Mouse (Mus musculus): ENCODE results near the gene Ripor3. TPM values are rescaled to one million over a fixed set of nuclear protein-coding genes. Genes with fewer than 3 reads are reported as not detected.

The Ripor3 gene
- polyA plus RNA-seq, 1 experiment from 2014 or later = 3.8 TPM

DNA sequence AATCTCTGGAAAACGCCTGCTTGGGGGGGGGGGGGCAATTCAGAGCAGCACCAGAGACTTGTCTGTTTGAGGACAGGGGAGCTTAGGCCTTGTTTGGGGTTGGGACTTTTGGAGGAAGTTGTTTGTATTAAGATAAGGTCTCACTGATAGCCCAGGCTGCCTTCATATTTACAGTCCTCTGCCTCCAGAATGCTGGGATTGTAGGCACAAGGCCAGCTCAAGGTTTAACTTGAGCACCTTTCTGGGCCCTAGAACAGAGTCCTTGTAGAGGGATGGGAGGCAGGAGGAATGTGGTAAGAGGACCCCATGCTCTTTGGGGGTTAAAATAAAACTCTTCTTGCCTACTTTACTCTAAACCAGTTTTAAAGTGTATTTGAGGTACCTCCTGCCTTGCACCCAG, 37.6 kb downstream of the Ripor3 start:
- Histone ChIP-seq H3K4me3 (ENCODE audit: low read depth, low read length) (no peak overlapping the region), H3K4me2 (ENCODE audit: low read length) (no peak overlapping the region), H3K9me3 (ENCODE audit: control insufficient read depth, low read length) (no peaks in the 10 kb centered on the region), H3K27ac (ENCODE audit: low read depth) (no peak overlapping the region; the same call in 1 of the 2 replicates), H3K9ac (ENCODE audit: low read length) (no peak overlapping the region), H3K27me3 (replicated peaks; ENCODE audit: control insufficient read depth, insufficient read depth, low read length) (no peaks in the 10 kb centered on the region), H3K36me3 (ENCODE audit: control insufficient read depth, insufficient read depth, low read length) (peaks cover 77% of the 10 kb centered on the region), H3K4me1 (replicated peaks; ENCODE audit: control insufficient read depth, insufficient read depth, low read length) (no peaks in the 10 kb centered on the region)
- DNase-seq (ENCODE audit: low spot score) (no peak), ATAC-seq (replicated peaks; ENCODE audit: low FRiP score, low TSS enrichment, low read depth) (no peak)
- WGBS = 35% methylated on average over 1 of the region's 1 CpGs

DNA sequence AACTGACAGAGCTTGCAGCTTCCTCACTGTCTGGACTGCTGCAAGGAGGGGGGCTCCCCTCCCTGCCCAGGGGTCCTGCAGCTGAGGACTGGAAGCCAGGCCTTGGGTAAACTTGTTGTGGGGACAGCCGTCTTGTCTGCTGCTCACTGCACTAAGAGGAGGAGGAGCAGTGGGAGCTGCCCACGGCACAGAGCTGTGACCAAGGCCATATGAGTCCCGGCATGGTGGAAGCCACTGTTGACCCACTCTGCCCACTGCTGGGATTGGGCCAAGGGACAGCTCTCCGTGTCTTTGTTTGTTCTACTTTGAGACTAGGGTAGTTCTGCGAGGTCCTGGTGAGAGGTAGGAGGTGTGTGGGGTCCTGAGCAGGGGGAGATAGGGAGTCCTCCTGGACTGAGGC, 38.3 kb downstream of the Ripor3 start:
- no peak for ATAC-seq (replicated peaks; ENCODE audit: low FRiP score, low TSS enrichment, low read depth)
- no peak overlapping the region for H3K9ac ChIP-seq (ENCODE audit: low read length)
- H3K4me1 ChIP-seq (replicated peaks; ENCODE audit: control insufficient read depth, insufficient read depth, low read length) = no peaks in the 10 kb centered on the region
- DNase-seq (ENCODE audit: low spot score) = no peak
- WGBS = 55% methylated on average over 5 of the region's 5 CpGs
- no peak overlapping the region for H3K27ac ChIP-seq (ENCODE audit: low read depth)
- H3K4me3 ChIP-seq (ENCODE audit: low read depth, low read length) = no peak overlapping the region
- H3K36me3 ChIP-seq (ENCODE audit: control insufficient read depth, insufficient read depth, low read length) = peaks cover 77% of the 10 kb centered on the region
- H3K27me3 ChIP-seq (replicated peaks; ENCODE audit: control insufficient read depth, insufficient read depth, low read length) = no peaks in the 10 kb centered on the region
- no peak overlapping the region for H3K4me2 ChIP-seq (ENCODE audit: low read length)
- no peaks in the 10 kb centered on the region for H3K9me3 ChIP-seq (ENCODE audit: control insufficient read depth, low read length)

DNA sequence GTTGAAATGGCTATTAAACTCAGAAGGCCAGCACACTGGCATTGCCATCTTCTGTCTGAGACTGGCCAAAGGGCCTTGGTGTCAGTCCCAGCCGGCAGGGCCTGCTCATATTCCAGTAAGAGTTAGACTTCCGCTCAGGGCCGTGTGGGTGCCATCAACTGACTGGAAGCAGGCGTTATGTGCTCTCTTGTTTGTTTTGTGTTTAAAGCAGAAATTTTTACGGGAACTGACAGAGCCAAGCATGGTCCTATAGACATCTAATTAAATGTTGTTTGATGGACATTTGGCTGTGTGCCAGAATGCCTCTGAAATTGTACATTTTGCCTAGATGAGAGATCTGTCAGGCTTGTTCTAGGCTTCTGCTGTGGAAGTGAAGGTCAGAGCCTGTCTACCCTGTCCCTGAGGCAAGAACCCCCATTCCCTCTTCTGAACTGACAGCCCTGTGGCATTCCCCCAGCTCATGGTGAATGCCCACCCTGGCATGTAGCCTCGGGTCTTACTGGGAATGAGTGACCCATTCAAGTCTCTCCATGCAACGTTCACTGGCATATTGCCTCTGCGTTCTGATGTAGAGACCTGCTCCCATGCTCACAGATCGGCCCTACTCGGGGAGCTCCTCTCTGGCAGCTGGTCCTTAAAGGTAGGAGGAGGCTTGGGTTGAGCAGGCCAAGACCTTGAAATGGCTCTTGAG, 40.4 kb downstream of the Ripor3 start:
- no peak for DNase-seq (ENCODE audit: low spot score)

DNA sequence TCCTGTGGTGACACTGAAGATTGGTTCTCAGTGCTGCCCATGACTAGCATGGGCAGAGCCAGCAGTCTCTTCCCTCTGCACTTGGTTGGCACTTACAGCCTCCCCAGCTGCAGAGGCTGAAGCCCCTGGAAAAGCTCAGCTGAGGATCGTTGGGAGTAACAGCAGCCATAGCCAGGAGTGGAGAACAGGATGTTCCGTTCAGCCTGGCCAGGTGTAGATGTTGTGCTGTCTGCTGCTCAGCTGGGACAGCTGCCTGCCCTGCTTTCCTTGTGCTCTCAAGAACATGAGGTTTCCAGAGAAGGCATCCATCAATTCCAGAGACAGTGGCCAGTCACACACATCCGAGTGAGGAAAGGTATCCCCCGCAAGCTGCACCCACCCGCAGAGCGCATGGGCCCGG, 41.9 kb downstream of the Ripor3 start:
- ATAC-seq (replicated peaks; ENCODE audit: low FRiP score, low TSS enrichment, low read depth) = no peak
- 88% methylated on average over 7 of the region's 7 CpGs for WGBS
- Histone ChIP-seq H3K4me2 (ENCODE audit: low read length) (no peak overlapping the region), H3K27me3 (replicated peaks; ENCODE audit: control insufficient read depth, insufficient read depth, low read length) (no peaks in the 10 kb centered on the region), H3K9ac (ENCODE audit: low read length) (no peak overlapping the region), H3K36me3 (ENCODE audit: control insufficient read depth, insufficient read depth, low read length) (peaks cover 76% of the 10 kb centered on the region), H3K4me1 (replicated peaks; ENCODE audit: control insufficient read depth, insufficient read depth, low read length) (no peaks in the 10 kb centered on the region), H3K4me3 (ENCODE audit: low read depth, low read length) (no peak overlapping the region), H3K27ac (ENCODE audit: low read depth) (no peak overlapping the region), H3K9me3 (ENCODE audit: control insufficient read depth, low read length) (no peaks in the 10 kb centered on the region)
- no peak for DNase-seq (ENCODE audit: low spot score)

More for the DNA sequence above, 40.4 kb downstream of the Ripor3 start:
- 83% methylated on average over 10 of the region's 10 CpGs for WGBS
- Histone ChIP-seq H3K27me3 (replicated peaks; ENCODE audit: control insufficient read depth, insufficient read depth, low read length) (no peaks in the 10 kb centered on the region), H3K9ac (ENCODE audit: low read length) (no peak overlapping the region), H3K4me3 (ENCODE audit: low read depth, low read length) (no peak overlapping the region), H3K27ac (ENCODE audit: low read depth) (no peak overlapping the region), H3K9me3 (ENCODE audit: control insufficient read depth, low read length) (no peaks in the 10 kb centered on the region), H3K36me3 (ENCODE audit: control insufficient read depth, insufficient read depth, low read length) (peaks cover 78% of the 10 kb centered on the region), H3K4me1 (replicated peaks; ENCODE audit: control insufficient read depth, insufficient read depth, low read length) (no peaks in the 10 kb centered on the region), H3K4me2 (ENCODE audit: low read length) (no peak overlapping the region)
- no peak for ATAC-seq (replicated peaks; ENCODE audit: low FRiP score, low TSS enrichment, low read depth)

DNA sequence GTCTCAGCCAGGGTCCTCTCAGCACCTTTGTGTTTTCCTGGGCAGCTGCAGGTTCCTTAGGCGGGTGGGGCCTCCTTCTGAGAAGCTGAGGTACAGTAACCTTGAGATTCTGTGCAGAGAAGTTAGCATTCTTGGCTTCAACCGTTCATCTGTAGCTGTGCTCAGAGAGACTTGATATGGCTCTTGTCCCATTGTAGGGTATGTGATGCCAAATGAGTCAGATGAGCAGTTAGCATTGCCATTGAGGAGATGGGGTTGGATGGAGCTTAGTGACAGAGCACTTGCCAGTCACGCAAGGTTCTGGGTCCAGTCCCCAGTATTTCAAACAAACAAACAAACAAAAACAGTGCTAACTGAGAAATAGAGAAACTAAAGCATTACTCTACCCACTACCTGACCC, 44.5 kb downstream of the Ripor3 start:
- H3K9me3 ChIP-seq (ENCODE audit: control insufficient read depth, low read length) = no peaks in the 10 kb centered on the region
- H3K36me3 ChIP-seq (ENCODE audit: control insufficient read depth, insufficient read depth, low read length) = peaks cover 57% of the 10 kb centered on the region
- WGBS = 91% methylated on average over 3 of the region's 3 CpGs

DNA sequence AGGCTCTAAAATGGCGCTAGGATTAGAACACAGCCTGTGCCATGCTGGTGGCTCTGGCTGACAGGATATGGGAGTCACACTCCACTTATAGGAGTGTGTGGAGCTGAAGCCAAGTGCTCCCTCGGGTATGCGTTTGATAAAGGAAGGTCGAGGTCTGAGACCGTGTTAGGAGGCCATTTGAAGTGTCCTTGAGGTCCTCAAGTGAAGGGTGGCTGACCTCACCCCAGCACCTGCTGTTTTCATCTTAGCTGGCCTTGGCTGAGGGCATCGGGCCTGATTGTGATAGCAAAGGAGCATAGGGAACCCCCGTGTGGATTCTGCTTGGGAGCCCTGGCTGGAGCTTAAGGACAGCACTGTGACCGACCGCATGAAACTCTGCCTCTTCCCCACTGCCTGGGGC, 46.1 kb downstream of the Ripor3 start:
- Histone ChIP-seq H3K4me2 (ENCODE audit: low read length) (no peak overlapping the region), H3K9me3 (ENCODE audit: control insufficient read depth, low read length) (no peaks in the 10 kb centered on the region), H3K36me3 (ENCODE audit: control insufficient read depth, insufficient read depth, low read length) (peaks cover 44% of the 10 kb centered on the region), H3K27ac (ENCODE audit: low read depth) (no peak overlapping the region), H3K9ac (ENCODE audit: low read length) (no peak overlapping the region), H3K4me1 (replicated peaks; ENCODE audit: control insufficient read depth, insufficient read depth, low read length) (peaks cover 15% of the 10 kb centered on the region), H3K27me3 (replicated peaks; ENCODE audit: control insufficient read depth, insufficient read depth, low read length) (no peaks in the 10 kb centered on the region), H3K4me3 (ENCODE audit: low read depth, low read length) (no peak overlapping the region)
- 88% methylated on average over 9 of the region's 9 CpGs for WGBS
- no peak for ATAC-seq (replicated peaks; ENCODE audit: low FRiP score, low TSS enrichment, low read depth)
- no peak for DNase-seq (ENCODE audit: low spot score)

More for the DNA sequence above, 44.5 kb downstream of the Ripor3 start:
- no peak for DNase-seq (ENCODE audit: low spot score)
- no peak overlapping the region for H3K27ac ChIP-seq (ENCODE audit: low read depth)
- no peak overlapping the region for H3K9ac ChIP-seq (ENCODE audit: low read length)
- no peaks in the 10 kb centered on the region for H3K4me1 ChIP-seq (replicated peaks; ENCODE audit: control insufficient read depth, insufficient read depth, low read length)
- no peak overlapping the region for H3K4me2 ChIP-seq (ENCODE audit: low read length)
- no peaks in the 10 kb centered on the region for H3K27me3 ChIP-seq (replicated peaks; ENCODE audit: control insufficient read depth, insufficient read depth, low read length)
- no peak for ATAC-seq (replicated peaks; ENCODE audit: low FRiP score, low TSS enrichment, low read depth)
- no peak overlapping the region for H3K4me3 ChIP-seq (ENCODE audit: low read depth, low read length)

DNA sequence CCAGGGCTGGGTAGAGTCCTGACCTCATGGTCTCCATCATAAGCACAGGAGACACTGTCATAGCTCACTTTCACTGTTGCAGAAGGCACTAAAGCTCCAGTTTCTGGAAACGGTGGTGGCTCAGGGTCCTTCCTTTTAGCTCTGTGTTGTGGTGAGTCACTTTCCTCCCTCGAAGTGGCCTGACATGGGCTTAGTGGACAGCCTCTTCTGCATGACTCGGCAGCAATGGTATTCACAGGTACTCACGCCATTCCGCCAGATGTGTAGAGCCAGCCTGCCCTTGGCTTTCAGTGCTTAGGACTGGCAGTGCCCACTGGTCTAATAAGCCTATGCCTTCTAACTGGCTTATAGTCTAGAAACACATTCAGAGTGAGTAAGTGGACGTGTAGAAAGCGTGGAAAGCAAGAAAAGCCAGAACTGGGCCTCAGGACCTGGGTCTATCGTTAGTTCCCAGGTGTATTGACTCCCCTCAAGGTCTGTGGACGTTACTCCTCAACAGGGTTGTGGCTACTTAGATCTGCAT, 46.6 kb downstream of the Ripor3 start:
- Histone ChIP-seq H3K4me3 (ENCODE audit: low read depth, low read length) (no peak overlapping the region), H3K36me3 (ENCODE audit: control insufficient read depth, insufficient read depth, low read length) (peaks cover 39% of the 10 kb centered on the region), H3K27me3 (replicated peaks; ENCODE audit: control insufficient read depth, insufficient read depth, low read length) (no peaks in the 10 kb centered on the region), H3K27ac (ENCODE audit: low read depth) (no peak overlapping the region), H3K4me1 (replicated peaks; ENCODE audit: control insufficient read depth, insufficient read depth, low read length) (peaks cover 20% of the 10 kb centered on the region), H3K9me3 (ENCODE audit: control insufficient read depth, low read length) (no peaks in the 10 kb centered on the region), H3K9ac (ENCODE audit: low read length) (no peak overlapping the region), H3K4me2 (ENCODE audit: low read length) (no peak overlapping the region)
- WGBS = 88% methylated on average over 9 of the region's 9 CpGs
- DNase-seq (ENCODE audit: low spot score) (no peak), ATAC-seq (replicated peaks; ENCODE audit: low FRiP score, low TSS enrichment, low read depth) (no peak)

DNA sequence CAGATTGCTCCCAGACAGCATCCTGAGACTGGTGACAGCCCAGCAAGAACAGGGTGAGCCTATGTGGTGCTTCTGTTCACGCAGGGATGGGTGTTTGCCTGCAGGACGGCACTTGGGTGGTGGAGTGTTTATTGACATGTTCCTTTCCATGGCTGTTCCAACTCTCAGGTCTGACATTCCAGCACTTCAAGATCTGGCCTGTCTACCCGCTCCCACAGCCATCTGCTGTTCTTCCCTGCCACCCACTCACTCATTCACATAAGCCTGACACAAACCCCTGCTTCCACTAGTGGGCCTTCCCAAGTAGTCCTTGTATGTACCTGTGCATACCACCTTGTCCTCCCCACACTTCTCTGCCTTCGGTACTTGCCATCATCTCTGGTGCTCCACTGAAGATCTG, 47.2 kb downstream of the Ripor3 start:
- 72% methylated on average over 4 of the region's 4 CpGs for WGBS

DNA sequence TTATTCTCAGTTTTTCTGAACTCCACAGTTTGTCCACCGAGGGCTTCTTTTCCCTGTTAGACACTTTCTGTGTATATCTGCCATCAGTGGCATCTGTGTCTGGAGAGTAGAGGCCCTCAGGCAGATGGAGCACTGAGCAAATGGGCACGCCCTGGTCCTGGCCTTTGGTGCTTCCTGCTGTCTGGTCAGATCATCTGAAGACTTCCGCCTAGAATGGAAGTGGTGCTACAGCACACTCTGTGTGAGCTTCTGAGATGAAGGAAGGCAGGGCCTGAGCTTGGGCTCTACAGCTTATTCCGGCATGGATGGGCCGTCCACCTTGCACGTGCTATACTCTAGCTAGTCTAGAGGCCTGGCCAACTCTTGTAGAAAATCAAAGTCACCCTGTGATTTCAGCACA, 48.1 kb downstream of the Ripor3 start:
- Histone ChIP-seq H3K27ac (ENCODE audit: low read depth) (no peak overlapping the region), H3K27me3 (replicated peaks; ENCODE audit: control insufficient read depth, insufficient read depth, low read length) (no peaks in the 10 kb centered on the region), H3K36me3 (ENCODE audit: control insufficient read depth, insufficient read depth, low read length) (peaks cover 37% of the 10 kb centered on the region), H3K9me3 (ENCODE audit: control insufficient read depth, low read length) (no peaks in the 10 kb centered on the region), H3K4me1 (replicated peaks; ENCODE audit: control insufficient read depth, insufficient read depth, low read length) (peaks cover 32% of the 10 kb centered on the region), H3K4me3 (ENCODE audit: low read depth, low read length) (no peak overlapping the region), H3K4me2 (ENCODE audit: low read length) (no peak overlapping the region), H3K9ac (ENCODE audit: low read length) (no peak overlapping the region)
- no peak for ATAC-seq (replicated peaks; ENCODE audit: low FRiP score, low TSS enrichment, low read depth)
- 87% methylated on average over 6 of the region's 6 CpGs for WGBS
- DNase-seq (ENCODE audit: low spot score) = no peak

More for the DNA sequence above, 47.2 kb downstream of the Ripor3 start:
- peaks cover 26% of the 10 kb centered on the region for H3K4me1 ChIP-seq (replicated peaks; ENCODE audit: control insufficient read depth, insufficient read depth, low read length)
- peaks cover 39% of the 10 kb centered on the region for H3K36me3 ChIP-seq (ENCODE audit: control insufficient read depth, insufficient read depth, low read length)
- no peak overlapping the region for H3K27ac ChIP-seq (ENCODE audit: low read depth)
- no peaks in the 10 kb centered on the region for H3K9me3 ChIP-seq (ENCODE audit: control insufficient read depth, low read length)
- no peak overlapping the region for H3K9ac ChIP-seq (ENCODE audit: low read length)
- H3K27me3 ChIP-seq (replicated peaks; ENCODE audit: control insufficient read depth, insufficient read depth, low read length) = no peaks in the 10 kb centered on the region
- ATAC-seq (replicated peaks; ENCODE audit: low FRiP score, low TSS enrichment, low read depth) (no peak), DNase-seq (ENCODE audit: low spot score) (no peak)
- H3K4me3 ChIP-seq (ENCODE audit: low read depth, low read length) = no peak overlapping the region
- no peak overlapping the region for H3K4me2 ChIP-seq (ENCODE audit: low read length)

Measured in intestine, embryonic 14.5 days (tissue).